Mouse (Mus musculus): ENCODE measurements around the gene Dynll1. TPM values are rescaled to one million over a fixed set of nuclear protein-coding genes. Genes with fewer than 3 reads are reported as not detected.

Gene Dynll1
- polyA plus RNA-seq, 1 experiment = 78.1 TPM

GRCm38 (mm10) chr5:115272812-115273548 is 27.8 kb downstream of the Dynll1 start, which contains the start of gene Rnf10:
Rnf10 (minus strand) TSS chr5:115272898.
- Histone ChIP-seq H3K4me3 (ENCODE audit: low read depth, low read length) (peak within 1 kb of the TSS; percentile 81), H3K27ac (ENCODE audit: insufficient read depth, low read depth, low read length) (peak within 1 kb of the TSS; percentile 26), H3K4me1 (ENCODE audit: control insufficient read depth, insufficient read depth, insufficient read length, low read length) (peaks cover 12% of the 10 kb centered on the region; the same call in 1 of the 2 replicates), H3K27me3 (ENCODE audit: control insufficient read depth, insufficient read depth, low read length) (no peaks in the 10 kb centered on the region), H3K36me3 (ENCODE audit: control insufficient read depth, insufficient read depth, low read length) (0 out of 2 replicates have a peak, but pooled peaks cover 8% of the 10 kb centered on the region)
- 11% methylated on average over 26 of the region's 26 CpGs for WGBS
- TF ChIP-seq CTCF (IDR thresholded peaks at IDR 0.05; ENCODE audit: extremely low read depth, insufficient read length, insufficient replicate concordance, low read depth, low read length) = no peak
- peak; percentile 98 for TF ChIP-seq POLR2A (IDR thresholded peaks at IDR 0.05; ENCODE audit: low read depth, low read length)

- 0 out of 2 replicates have a peak, but pooled peaks cover 8% of the 10 kb centered on the region for H3K36me3 ChIP-seq (ENCODE audit: control insufficient read depth, insufficient read depth, low read length)
- no peak for TF ChIP-seq CTCF (IDR thresholded peaks at IDR 0.05; ENCODE audit: extremely low read depth, insufficient read length, insufficient replicate concordance, low read depth, low read length)
- no peak for TF ChIP-seq POLR2A (IDR thresholded peaks at IDR 0.05; ENCODE audit: low read depth, low read length)
- H3K27ac ChIP-seq (ENCODE audit: insufficient read depth, low read depth, low read length) = peak overlapping the region; percentile 26
- under 1% methylated on average over 76 of the region's 77 CpGs for WGBS
- H3K27me3 ChIP-seq (ENCODE audit: control insufficient read depth, insufficient read depth, low read length) = no peaks in the 10 kb centered on the region
- peak overlapping the region; percentile 81 for H3K4me3 ChIP-seq (ENCODE audit: low read depth, low read length)
- peaks cover 16% of the 10 kb centered on the region for H3K4me1 ChIP-seq (ENCODE audit: control insufficient read depth, insufficient read depth, insufficient read length, low read length)
Measured at GRCm38 (mm10) chr5:115271931-115272811, 28.6 kb downstream of the Dynll1 start.

GRCm38 (mm10) chr5:115269969-115270368 is 30.8 kb downstream of the Dynll1 start:
- Histone ChIP-seq H3K27me3 (ENCODE audit: control insufficient read depth, insufficient read depth, low read length) (no peaks in the 10 kb centered on the region), H3K4me1 (ENCODE audit: control insufficient read depth, insufficient read depth, insufficient read length, low read length) (peaks cover 22% of the 10 kb centered on the region), H3K27ac (ENCODE audit: insufficient read depth, low read depth, low read length) (peak overlapping the region; percentile 18; the same call in 1 of the 2 replicates), H3K36me3 (ENCODE audit: control insufficient read depth, insufficient read depth, low read length) (peaks cover 10% of the 10 kb centered on the region), H3K4me3 (ENCODE audit: low read depth, low read length) (no peak overlapping the region)
- WGBS = 25% methylated on average over 1 of the region's 1 CpGs
- TF ChIP-seq CTCF (IDR thresholded peaks at IDR 0.05; ENCODE audit: extremely low read depth, insufficient read length, insufficient replicate concordance, low read depth, low read length) (no peak), POLR2A (IDR thresholded peaks at IDR 0.05; ENCODE audit: low read depth, low read length) (no peak)

- H3K27me3 ChIP-seq (ENCODE audit: control insufficient read depth, insufficient read depth, low read length) = no peaks in the 10 kb centered on the region
- 42% methylated on average over 3 of the region's 3 CpGs for WGBS
- peaks cover 10% of the 10 kb centered on the region for H3K36me3 ChIP-seq (ENCODE audit: control insufficient read depth, insufficient read depth, low read length)
- H3K4me1 ChIP-seq (ENCODE audit: control insufficient read depth, insufficient read depth, insufficient read length, low read length) = peaks cover 27% of the 10 kb centered on the region
- no peak overlapping the region for H3K4me3 ChIP-seq (ENCODE audit: low read depth, low read length)
- TF ChIP-seq CTCF (IDR thresholded peaks at IDR 0.05; ENCODE audit: extremely low read depth, insufficient read length, insufficient replicate concordance, low read depth, low read length) (no peak), POLR2A (IDR thresholded peaks at IDR 0.05; ENCODE audit: low read depth, low read length) (no peak)
- no peak overlapping the region for H3K27ac ChIP-seq (ENCODE audit: insufficient read depth, low read depth, low read length)
Measured at GRCm38 (mm10) chr5:115268266-115268665, 32.5 kb downstream of the Dynll1 start.

GRCm38 (mm10) chr5:115267469-115268045 is 33.2 kb downstream of the Dynll1 start:
- TF ChIP-seq POLR2A (IDR thresholded peaks at IDR 0.05; ENCODE audit: low read depth, low read length) (no peak), CTCF (IDR thresholded peaks at IDR 0.05; ENCODE audit: extremely low read depth, insufficient read length, insufficient replicate concordance, low read depth, low read length) (no peak)
- H3K36me3 ChIP-seq (ENCODE audit: control insufficient read depth, insufficient read depth, low read length) = peaks cover 10% of the 10 kb centered on the region
- H3K4me3 ChIP-seq (ENCODE audit: low read depth, low read length) = no peak overlapping the region
- WGBS = 78% methylated on average over 3 of the region's 3 CpGs
- H3K27ac ChIP-seq (ENCODE audit: insufficient read depth, low read depth, low read length) = no peak overlapping the region
- H3K27me3 ChIP-seq (ENCODE audit: control insufficient read depth, insufficient read depth, low read length) = no peaks in the 10 kb centered on the region
- peaks cover 27% of the 10 kb centered on the region for H3K4me1 ChIP-seq (ENCODE audit: control insufficient read depth, insufficient read depth, insufficient read length, low read length)

- Histone ChIP-seq H3K36me3 (ENCODE audit: control insufficient read depth, insufficient read depth, low read length) (peaks cover 10% of the 10 kb centered on the region), H3K4me1 (ENCODE audit: control insufficient read depth, insufficient read depth, insufficient read length, low read length) (peaks cover 27% of the 10 kb centered on the region), H3K4me3 (ENCODE audit: low read depth, low read length) (no peak overlapping the region), H3K27ac (ENCODE audit: insufficient read depth, low read depth, low read length) (no peak overlapping the region), H3K27me3 (ENCODE audit: control insufficient read depth, insufficient read depth, low read length) (no peaks in the 10 kb centered on the region)
- TF ChIP-seq POLR2A (IDR thresholded peaks at IDR 0.05; ENCODE audit: low read depth, low read length) (no peak), CTCF (IDR thresholded peaks at IDR 0.05; ENCODE audit: extremely low read depth, insufficient read length, insufficient replicate concordance, low read depth, low read length) (no peak)
- 69% methylated on average over 8 of the region's 8 CpGs for WGBS
Measured at GRCm38 (mm10) chr5:115266787-115267468, 33.9 kb downstream of the Dynll1 start.
